In genomic region chr16:23266293-23266692, GRCm38 (mm10) we compare ENCODE assay signal across 22 mouse cellular contexts. TPM values are rescaled to one million over a fixed set of nuclear protein-coding genes. Genes with fewer than 3 reads are reported as not detected.
A peak's percentile ranks its signal among the peaks of the same experiment; 100 is the strongest.
DNase-seq lines count a peak whose midpoint lies in the region; ATAC-seq and TF ChIP-seq lines count a peak whose summit lies in the region.
"Had no signal": no experiment of that assay in that cellular context is flagged by ENCODE, and none has a peak within 500 bp of the region (broad histone marks: within the 10 kb centered on the region; RNA-seq: fewer than 3 reads in every experiment).

No protein-coding gene starts in this region.

- no peak for TF ChIP-seq EP300 in CH12.LX (IDR thresholded peaks at IDR 0.05; ENCODE audit: low read length)
- TF ChIP-seq EP300 in lung, postnatal 0 days (IDR thresholded peaks at IDR 0.05): peak; percentile 78
- TF ChIP-seq EP300 in stomach, postnatal 0 days (optimal IDR thresholded peaks at IDR 0.05): no peak

- no peak overlapping the region for H3K4me2 ChIP-seq in CH12.LX (ENCODE audit: insufficient read depth, low read depth, poor library complexity, severe bottlenecking)
- no peak overlapping the region for H3K4me2 ChIP-seq in lung, postnatal 0 days (replicated peaks; ENCODE audit: low read depth, low read length)
- H3K4me2 ChIP-seq in stomach, postnatal 0 days (replicated peaks; ENCODE audit: low read depth): no peak overlapping the region
- H3K4me2 ChIP-seq in heart, embryonic 11.5 days: no peak overlapping the region
- H3K4me2 ChIP-seq: hindbrain, embryonic 15.5 days; limb, embryonic 12.5 days; liver, embryonic 11.5 days; midbrain, embryonic 15.5 days; neural tube, embryonic 13.5 days had no signal

- no peak overlapping the region for H3K4me3 ChIP-seq in lung, adult 2 months (replicated peaks; ENCODE audit: extremely low read depth, low read depth, low read length)
- no peak overlapping the region for H3K4me3 ChIP-seq in CH12.LX (replicated peaks in 1 of 3; ENCODE audit: low read depth in 2 of 3, low read length in 2 of 3, poor library complexity in 1 of 3)
- no peak overlapping the region for H3K4me3 ChIP-seq in lung, postnatal 0 days (ENCODE audit: low read depth, low read length)
- H3K4me3 ChIP-seq in stomach, postnatal 0 days (ENCODE audit: low read depth, low read length): no peak overlapping the region
- no peak overlapping the region for H3K4me3 ChIP-seq in heart, embryonic 11.5 days (ENCODE audit: low read depth, low read length)
- H3K4me3 ChIP-seq: forebrain, embryonic 10.5 days; hindbrain, embryonic 15.5 days; layer of hippocampus, adult 2 months; limb, embryonic 12.5 days; megakaryocyte, embryonic 14.5 days; midbrain, embryonic 15.5 days; neural tube, embryonic 13.5 days had no signal

- dilution Hi-C loops in CH12.LX (cut with MboI; ENCODE audit: extremely low pct_ligation_motif_present, extremely low pct_unique_long_range_greater_than_20kb, low sequenced_read_pairs): no loop called here

- no peak overlapping the region for H3K9ac ChIP-seq in CH12.LX (ENCODE audit: insufficient read depth, low read depth)
- no peak overlapping the region for H3K9ac ChIP-seq in lung, postnatal 0 days (replicated peaks; ENCODE audit: low read depth)
- H3K9ac ChIP-seq in stomach, postnatal 0 days (ENCODE audit: low read length): no peak overlapping the region
- H3K9ac ChIP-seq in heart, embryonic 11.5 days (ENCODE audit: low read depth, low read length): no peak overlapping the region
- H3K9ac ChIP-seq: forebrain, postnatal 0 days; hindbrain, embryonic 15.5 days; limb, embryonic 12.5 days; liver, postnatal 0 days; midbrain, embryonic 15.5 days; neural tube, embryonic 13.5 days had no signal

- H3K27ac ChIP-seq in CH12.LX (ENCODE audit: insufficient read depth, low read depth): no peak overlapping the region
- peak overlapping the region; percentile 87 for H3K27ac ChIP-seq in lung, postnatal 0 days (ENCODE audit: low read length)
- no peak overlapping the region for H3K27ac ChIP-seq in stomach, postnatal 0 days (replicated peaks)
- no peak overlapping the region for H3K27ac ChIP-seq in heart, embryonic 11.5 days (ENCODE audit: low read depth, low read length)
- H3K27ac ChIP-seq: forebrain, embryonic 10.5 days; hindbrain, embryonic 15.5 days; limb, embryonic 12.5 days; midbrain, embryonic 15.5 days; neural tube, embryonic 13.5 days had no signal

- in situ Hi-C loops in CH12.LX (cut with MboI; ENCODE audit: low pct_ligation_motif_present, low pct_unique_long_range_greater_than_20kb, low sequenced_read_pairs): no loop called here

- no peaks in the 10 kb centered on the region for H3K27me3 ChIP-seq in CH12.LX (replicated peaks)
- no peaks in the 10 kb centered on the region for H3K27me3 ChIP-seq in lung, postnatal 0 days (replicated peaks; ENCODE audit: insufficient read depth, low read length)
- H3K27me3 ChIP-seq in stomach, postnatal 0 days (ENCODE audit: control insufficient read depth, insufficient read depth, low read length): no peaks in the 10 kb centered on the region
- H3K27me3 ChIP-seq in heart, embryonic 11.5 days (ENCODE audit: control insufficient read depth, insufficient read depth, low read length): peaks cover 19% of the 10 kb centered on the region
- H3K27me3 ChIP-seq: hindbrain, embryonic 15.5 days; limb, embryonic 12.5 days; midbrain, embryonic 15.5 days; neural tube, embryonic 13.5 days had no signal

- peak; percentile 22 for TF ChIP-seq RAD21 in CH12.LX (IDR thresholded peaks at IDR 0.05; ENCODE audit: low read depth, low read length)

- H3K79me2 ChIP-seq in CH12.LX (replicated peaks; ENCODE audit: control insufficient read depth, extremely low read depth, insufficient read depth, poor library complexity, severe bottlenecking): no peaks in the 10 kb centered on the region

- peak; percentile 90 for ATAC-seq in lung, postnatal 0 days
- ATAC-seq in stomach, postnatal 0 days (ENCODE audit: low FRiP score, low TSS enrichment): peak; percentile 53
- ATAC-seq in heart, embryonic 11.5 days (replicated peaks; ENCODE audit: insufficient number of reproducible peaks, low FRiP score, low TSS enrichment): no peak
- ATAC-seq: forebrain, postnatal 0 days; liver, postnatal 0 days; midbrain, embryonic 15.5 days had no signal

- DNase-seq in lung, adult 2 months: no peak
- no peak for DNase-seq in lung, postnatal 14 days
- no peak for DNase-seq in CH12.LX (ENCODE audit: extremely low read depth)
- DNase-seq in lung, postnatal 0 days (ENCODE audit: low spot score): peak; percentile 83
- peak; percentile 51 for DNase-seq in stomach, postnatal 0 days (ENCODE audit: low spot score)
- no peak for DNase-seq in urinary bladder, adult 18-20 months (ENCODE audit: low spot score in 2 of 2)
- DNase-seq: adrenal gland, postnatal 10 days; cerebellum, adult 9-10 months; forebrain, postnatal 0 days; gastrocnemius, postnatal 25 days; kidney, adult 8-10 months; liver, postnatal 0 days; thymus, postnatal 25 days had no signal

- H3K4me1 ChIP-seq in lung, adult 2 months (ENCODE audit: control insufficient read depth, insufficient read depth, low read length): peaks cover 9% of the 10 kb centered on the region; the same call in 1 of the 2 replicates
- peaks cover 37 to 81% of the 10 kb centered on the region in 2 experiments for H3K4me1 ChIP-seq in CH12.LX (ENCODE audit: control insufficient read depth in 1 of 2, insufficient read depth in 2 of 2)
- H3K4me1 ChIP-seq in lung, postnatal 0 days (ENCODE audit: insufficient read depth, low read depth, low read length): peaks cover 29% of the 10 kb centered on the region
- H3K4me1 ChIP-seq in stomach, postnatal 0 days (replicated peaks; ENCODE audit: control insufficient read depth, insufficient read depth): no peaks in the 10 kb centered on the region
- H3K4me1 ChIP-seq in heart, embryonic 11.5 days (ENCODE audit: control insufficient read depth, insufficient read depth, low read length): peaks cover 32% of the 10 kb centered on the region

- no peaks in the 10 kb centered on the region for H3K9me3 ChIP-seq in CH12.LX (replicated peaks; ENCODE audit: low read length)
- H3K9me3 ChIP-seq in lung, postnatal 0 days (ENCODE audit: low read length): no peaks in the 10 kb centered on the region
- H3K9me3 ChIP-seq in stomach, postnatal 0 days (ENCODE audit: control insufficient read depth, low read length): no peaks in the 10 kb centered on the region
- no peaks in the 10 kb centered on the region for H3K9me3 ChIP-seq in heart, embryonic 11.5 days (replicated peaks; ENCODE audit: control insufficient read depth, low read length)
- H3K9me3 ChIP-seq: hindbrain, embryonic 15.5 days; limb, embryonic 12.5 days; midbrain, embryonic 15.5 days; neural tube, embryonic 13.5 days had no signal

- no peak for TF ChIP-seq POLR2A in lung, adult 2 months (IDR thresholded peaks at IDR 0.05; ENCODE audit: borderline replicate concordance, extremely low read depth, low read depth, low read length)
- TF ChIP-seq POLR2A in CH12.LX (IDR thresholded peaks at IDR 0.05; ENCODE audit: low read depth, low read length): no peak

- H3K36me3 ChIP-seq in CH12.LX (replicated peaks in 1 of 2; ENCODE audit: control insufficient read depth in 1 of 2, insufficient read depth in 1 of 2, low read length in 1 of 2): peaks cover 0 to 52% of the 10 kb centered on the region in 2 experiments
- H3K36me3 ChIP-seq in lung, postnatal 0 days (ENCODE audit: insufficient read depth, low read length): no peaks in the 10 kb centered on the region
- no peaks in the 10 kb centered on the region for H3K36me3 ChIP-seq in stomach, postnatal 0 days (ENCODE audit: control insufficient read depth, insufficient read depth, low read length)
- no peaks in the 10 kb centered on the region for H3K36me3 ChIP-seq in heart, embryonic 11.5 days (ENCODE audit: control insufficient read depth, insufficient read depth, low read length)

- 64% methylated on average over 11 of the region's 11 CpGs for WGBS in lung, adult 2 months
- 61% methylated on average over 11 of the region's 11 CpGs for WGBS in lung, postnatal 0 days
- WGBS in stomach, postnatal 0 days: 74% methylated on average over 11 of the region's 11 CpGs
- WGBS in heart, embryonic 11.5 days (ENCODE audit: insufficient replicate concordance): 92% methylated on average over 11 of the region's 11 CpGs

- peak; percentile 14; the same call in 1 of the 2 replicates for TF ChIP-seq CTCF in lung, adult 2 months (IDR thresholded peaks at IDR 0.05; ENCODE audit: insufficient read depth, low read length)
- peak in 1 of 2 experiments; percentile 17; a peak in 2 of 4 replicates for TF ChIP-seq CTCF in CH12.LX (conservative IDR thresholded peaks at IDR 0.05 in 1 of 2, IDR thresholded peaks at IDR 0.05 in 1 of 2; ENCODE audit: low read depth in 2 of 2, low read length in 2 of 2)
- peak; percentile 50 for TF ChIP-seq CTCF in lung, postnatal 0 days (IDR thresholded peaks at IDR 0.05)
- peak; percentile 43 for TF ChIP-seq CTCF in stomach, postnatal 0 days (IDR thresholded peaks at IDR 0.05; ENCODE audit: low read depth)

TF ChIP-seq in CH12.LX, 34 proteins besides CTCF, POLR2A, EP300 and RAD21 (continues in another document):
- TF ChIP-seq USF2 (conservative IDR thresholded peaks at IDR 0.05; ENCODE audit: low read depth, low read length): no peak
- no peak for TF ChIP-seq MAFK (IDR thresholded peaks at IDR 0.05; ENCODE audit: insufficient replicate concordance, low read length)
- TF ChIP-seq NELFE (IDR thresholded peaks at IDR 0.05; ENCODE audit: low read depth, low read length): no peak
- no peak for TF ChIP-seq CHD2 (IDR thresholded peaks at IDR 0.05; ENCODE audit: low read length)
- no peak for TF ChIP-seq ZNF384 (IDR thresholded peaks at IDR 0.05; ENCODE audit: low read depth, low read length)
- TF ChIP-seq ZKSCAN1 (IDR thresholded peaks at IDR 0.05; ENCODE audit: borderline replicate concordance, low read depth, low read length): no peak
- no peak for TF ChIP-seq ETS1 (conservative IDR thresholded peaks at IDR 0.05; ENCODE audit: low read depth, low read length)
- no peak for TF ChIP-seq MEF2A (IDR thresholded peaks at IDR 0.05; ENCODE audit: borderline replicate concordance, low read depth, low read length)
- TF ChIP-seq E2F4 (IDR thresholded peaks at IDR 0.05; ENCODE audit: insufficient replicate concordance, low read depth, low read length): no peak
- TF ChIP-seq NRF1 (IDR thresholded peaks at IDR 0.05; ENCODE audit: low read depth, low read length): no peak
- TF ChIP-seq JUN (IDR thresholded peaks at IDR 0.05; ENCODE audit: insufficient read depth, low read depth, low read length): no peak
- no peak for TF ChIP-seq RCOR1 (conservative IDR thresholded peaks at IDR 0.05; ENCODE audit: low read depth, low read length)
- no peak for TF ChIP-seq JUND (conservative IDR thresholded peaks at IDR 0.05; ENCODE audit: low read depth, low read length)

RNA-seq across cellular contexts. Expression of gene St6gal1, which starts 41.8 kb away (rescaled TPM):
- polyA plus RNA-seq in lung, adult 2 months (2012; rRNA removed): 22.1 and 28.0 TPM in 2 replicates
- total RNA-seq in CH12.LX (2012; rRNA removed): 60.6 and 64.5 TPM in 2 replicates
- total RNA-seq in CH12.LX (2014; rRNA removed): 56.8 and 67.8 TPM in 2 replicates
- 156 and 168 TPM in 2 replicates for polyA plus RNA-seq in CH12.LX (2012; ENCODE audit: insufficient read length, low read depth)
- 42.2 and 46.4 TPM in 2 replicates for polyA plus RNA-seq in lung, postnatal 0 days (2015; fragmentation: Nextera tagmentation; extraction: Ambion mirVana)
- 7.7 and 7.9 TPM in 2 replicates for polyA plus RNA-seq in stomach, postnatal 0 days (2015; fragmentation: Nextera tagmentation; extraction: Ambion mirVana)
- 16.3 and 18.5 TPM in 2 replicates for polyA plus RNA-seq in heart, embryonic 11.5 days (2014; fragmentation: Nextera tagmentation; extraction: Ambion mirVana)

Comparison
In these comparisons a context has a peak if more than half of its experiments do, and no peak if none do; other contexts are left out.
1. DNase-seq: peak in lung, postnatal 0 days (single experiment) and stomach, postnatal 0 days (single experiment); none in lung, adult 2 months (single experiment), lung, postnatal 14 days (single experiment), CH12.LX (single experiment) and urinary bladder, adult 18-20 months (0 of 2).